ENCODE assay signal across 8 mouse cellular contexts in the genomic region with DNA sequence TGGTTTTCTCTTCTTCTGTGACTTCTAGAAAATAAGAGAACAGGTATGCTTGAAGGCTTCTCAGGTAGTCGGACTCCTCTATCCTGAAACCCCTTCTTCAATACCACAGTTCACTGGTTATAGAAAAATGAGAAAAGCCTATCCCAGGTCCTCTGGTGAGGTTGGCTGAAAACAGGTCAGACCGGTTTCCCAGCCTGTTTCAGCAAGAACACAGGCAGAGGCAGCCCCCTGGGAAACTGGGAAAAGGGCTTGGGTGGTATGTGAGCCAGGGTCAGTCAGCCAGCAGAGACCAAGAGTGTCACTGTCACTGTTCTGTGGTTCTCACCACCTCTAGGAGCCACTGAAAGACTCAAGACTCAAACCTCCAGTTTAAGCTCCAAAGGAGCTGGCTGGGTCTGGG. TPM values are rescaled to one million over a fixed set of nuclear protein-coding genes. Genes with fewer than 3 reads are reported as not detected.
DNase-seq lines count a peak whose midpoint lies in the region; ATAC-seq lines count a peak whose summit lies in the region.
"Had no signal": no experiment of that assay in that cellular context is flagged by ENCODE, and none has a peak within 500 bp of the region (broad histone marks: within the 10 kb centered on the region; RNA-seq: fewer than 3 reads in every experiment).

No protein-coding gene starts in this region.

- peak overlapping the region; percentile 35; the same call in 1 of the 2 replicates for H3K27ac ChIP-seq in neural tube, embryonic 13.5 days (replicated peaks)
- no peak overlapping the region for H3K27ac ChIP-seq in neural tube, embryonic 15.5 days (replicated peaks)
- H3K27ac ChIP-seq in hindbrain, embryonic 16.5 days (ENCODE audit: low read depth, low read length): peak overlapping the region; percentile 39; the same call in 1 of the 2 replicates
- peak overlapping the region; percentile 80 for H3K27ac ChIP-seq in stomach, embryonic 15.5 days

- 0 out of 2 replicates have a peak overlapping the region, but pooled peaks have one; percentile 8 for H3K4me3 ChIP-seq in neural tube, embryonic 13.5 days
- no peak overlapping the region for H3K4me3 ChIP-seq in neural tube, embryonic 15.5 days (replicated peaks)
- no peak overlapping the region for H3K4me3 ChIP-seq in hindbrain, embryonic 16.5 days (ENCODE audit: low read length)
- peak overlapping the region; percentile 9; the same call in 1 of the 2 replicates for H3K4me3 ChIP-seq in stomach, embryonic 15.5 days (replicated peaks)

- no peaks in the 10 kb centered on the region for H3K27me3 ChIP-seq in neural tube, embryonic 13.5 days
- H3K27me3 ChIP-seq in neural tube, embryonic 15.5 days (replicated peaks): no peaks in the 10 kb centered on the region
- H3K27me3 ChIP-seq in hindbrain, embryonic 16.5 days (replicated peaks; ENCODE audit: control insufficient read depth, insufficient read depth, low read length): no peaks in the 10 kb centered on the region
- H3K27me3 ChIP-seq in stomach, embryonic 15.5 days (replicated peaks): no peaks in the 10 kb centered on the region

- H3K9me3 ChIP-seq in neural tube, embryonic 13.5 days: no peaks in the 10 kb centered on the region
- no peaks in the 10 kb centered on the region for H3K9me3 ChIP-seq in neural tube, embryonic 15.5 days (replicated peaks)
- H3K9me3 ChIP-seq in hindbrain, embryonic 16.5 days (ENCODE audit: control insufficient read depth, low read length): no peaks in the 10 kb centered on the region
- H3K9me3 ChIP-seq in stomach, embryonic 15.5 days: no peaks in the 10 kb centered on the region

- 68% methylated on average over 2 of the region's 2 CpGs for WGBS in neural tube, embryonic 13.5 days
- 52% methylated on average over 2 of the region's 2 CpGs for WGBS in neural tube, embryonic 15.5 days
- 61% methylated on average over 2 of the region's 2 CpGs for whole genome bisulfite sequencing in hindbrain, embryonic 16.5 days
- 32% methylated on average over 2 of the region's 2 CpGs for WGBS in stomach, embryonic 15.5 days

- H3K4me1 ChIP-seq in neural tube, embryonic 13.5 days (replicated peaks): peaks cover 37% of the 10 kb centered on the region
- H3K4me1 ChIP-seq in neural tube, embryonic 15.5 days: peaks cover 32% of the 10 kb centered on the region
- peaks cover 14% of the 10 kb centered on the region for H3K4me1 ChIP-seq in hindbrain, embryonic 16.5 days (ENCODE audit: control insufficient read depth, insufficient read depth, low read depth, low read length)
- H3K4me1 ChIP-seq in stomach, embryonic 15.5 days: peaks cover 16% of the 10 kb centered on the region

- no peak for ATAC-seq in neural tube, embryonic 13.5 days (ENCODE audit: low read depth)
- ATAC-seq in neural tube, embryonic 15.5 days (ENCODE audit: low FRiP score): no peak
- no peak for ATAC-seq in hindbrain, embryonic 16.5 days
- ATAC-seq in stomach, embryonic 15.5 days (ENCODE audit: insufficient read depth, low FRiP score, low read depth): peak; percentile 40

- H3K4me2 ChIP-seq in neural tube, embryonic 13.5 days: peak overlapping the region; percentile 91; the same call in 1 of the 2 replicates
- no peak overlapping the region for H3K4me2 ChIP-seq in neural tube, embryonic 15.5 days
- H3K4me2 ChIP-seq in hindbrain, embryonic 16.5 days (ENCODE audit: low read length): no peak overlapping the region
- H3K4me2 ChIP-seq in stomach, embryonic 15.5 days: peak overlapping the region; percentile 0; the same call in 1 of the 2 replicates

- peak overlapping the region; percentile 26; the same call in 1 of the 2 replicates for H3K9ac ChIP-seq in neural tube, embryonic 13.5 days
- H3K9ac ChIP-seq in neural tube, embryonic 15.5 days (replicated peaks): no peak overlapping the region
- no peak overlapping the region for H3K9ac ChIP-seq in hindbrain, embryonic 16.5 days (ENCODE audit: low read depth, low read length)
- no peak overlapping the region for H3K9ac ChIP-seq in stomach, embryonic 15.5 days

- DNase-seq in kidney, postnatal 25 days: peak; percentile 63 to 77
- DNase-seq in ovary, postnatal 14 days (ENCODE audit: low spot score): no peak
- DNase-seq in adrenal gland, adult 2 months: no peak

- peaks cover 65% of the 10 kb centered on the region for H3K36me3 ChIP-seq in neural tube, embryonic 13.5 days
- peaks cover 39% of the 10 kb centered on the region for H3K36me3 ChIP-seq in neural tube, embryonic 15.5 days
- peaks cover 26% of the 10 kb centered on the region for H3K36me3 ChIP-seq in hindbrain, embryonic 16.5 days (ENCODE audit: control insufficient read depth, insufficient read depth, low read length)
- H3K36me3 ChIP-seq in stomach, embryonic 15.5 days: peaks cover 33% of the 10 kb centered on the region

RNA-seq across cellular contexts. Expression of a gene that starts 3.5 kb away (rescaled TPM):
- polyA plus RNA-seq in neural tube, embryonic 13.5 days (2015; fragmentation: Nextera tagmentation; extraction: Ambion mirVana): 1,745 and 1,831 TPM in 2 replicates
- polyA plus RNA-seq in neural tube, embryonic 15.5 days (2015; fragmentation: Nextera tagmentation; extraction: Ambion mirVana): 1,442 and 1,675 TPM in 2 replicates
- polyA plus RNA-seq in hindbrain, embryonic 16.5 days (2015; fragmentation: Nextera tagmentation; extraction: Ambion mirVana): 1,546 and 1,575 TPM in 2 replicates
- polyA plus RNA-seq in stomach, embryonic 15.5 days (2015; fragmentation: Nextera tagmentation; extraction: Ambion mirVana): 490 and 533 TPM in 2 replicates
- total RNA-seq in adrenal gland, adult 2 months (2021): 10 to 100 TPM; 39.8 to 46.4 TPM
- polyA plus RNA-seq in adrenal gland, adult 2 months (2012; rRNA removed): 48.8 and 67.4 TPM in 2 replicates

RNA-seq across cellular contexts. Expression of a gene that starts 25.6 kb away (rescaled TPM):
- 116 and 120 TPM in 2 replicates for polyA plus RNA-seq in neural tube, embryonic 13.5 days (2015; fragmentation: Nextera tagmentation; extraction: Ambion mirVana)
- 77.8 and 119 TPM in 2 replicates for polyA plus RNA-seq in neural tube, embryonic 15.5 days (2015; fragmentation: Nextera tagmentation; extraction: Ambion mirVana)
- 80.5 and 90.0 TPM in 2 replicates for polyA plus RNA-seq in hindbrain, embryonic 16.5 days (2015; fragmentation: Nextera tagmentation; extraction: Ambion mirVana)
- 197 and 200 TPM in 2 replicates for polyA plus RNA-seq in stomach, embryonic 15.5 days (2015; fragmentation: Nextera tagmentation; extraction: Ambion mirVana)
- 10 to 100 TPM; 44.4 to 53.9 TPM for total RNA-seq in adrenal gland, adult 2 months (2021)
- polyA plus RNA-seq in adrenal gland, adult 2 months (2012; rRNA removed): 17.2 and 18.4 TPM in 2 replicates

RNA-seq across cellular contexts. Expression of a gene that starts 25.9 kb away (rescaled TPM):
- not detected in 2 replicates for polyA plus RNA-seq in neural tube, embryonic 13.5 days (2015; fragmentation: Nextera tagmentation; extraction: Ambion mirVana)
- 0.38 and 0.93 TPM in 2 replicates for polyA plus RNA-seq in neural tube, embryonic 15.5 days (2015; fragmentation: Nextera tagmentation; extraction: Ambion mirVana)
- polyA plus RNA-seq in hindbrain, embryonic 16.5 days (2015; fragmentation: Nextera tagmentation; extraction: Ambion mirVana): 0.81 and 1.4 TPM in 2 replicates
- 0.26 TPM in 1 of 2 replicates, not detected in the other for polyA plus RNA-seq in stomach, embryonic 15.5 days (2015; fragmentation: Nextera tagmentation; extraction: Ambion mirVana)
- not detected for total RNA-seq in adrenal gland, adult 2 months (2021)
- 1.0 and 2.1 TPM in 2 replicates for polyA plus RNA-seq in adrenal gland, adult 2 months (2012; rRNA removed)
- total RNA-seq: left cerebral cortex, postnatal 25 days had no signal

RNA-seq across cellular contexts. Expression of a gene that starts 26.1 kb away (rescaled TPM):
- polyA plus RNA-seq in neural tube, embryonic 13.5 days (2015; fragmentation: Nextera tagmentation; extraction: Ambion mirVana): not detected in 2 replicates
- polyA plus RNA-seq in neural tube, embryonic 15.5 days (2015; fragmentation: Nextera tagmentation; extraction: Ambion mirVana): 0.19 and 0.27 TPM in 2 replicates
- 0.72 and 0.79 TPM in 2 replicates for polyA plus RNA-seq in hindbrain, embryonic 16.5 days (2015; fragmentation: Nextera tagmentation; extraction: Ambion mirVana)
- polyA plus RNA-seq in stomach, embryonic 15.5 days (2015; fragmentation: Nextera tagmentation; extraction: Ambion mirVana): not detected in 2 replicates
- total RNA-seq in adrenal gland, adult 2 months (2021): not detected
- not detected in 2 replicates for polyA plus RNA-seq in adrenal gland, adult 2 months (2012; rRNA removed)

RNA-seq across cellular contexts. Expression of a gene that starts 55.5 kb away (rescaled TPM):
- 34.8 and 38.1 TPM in 2 replicates for polyA plus RNA-seq in neural tube, embryonic 13.5 days (2015; fragmentation: Nextera tagmentation; extraction: Ambion mirVana)
- 32.7 and 34.0 TPM in 2 replicates for polyA plus RNA-seq in neural tube, embryonic 15.5 days (2015; fragmentation: Nextera tagmentation; extraction: Ambion mirVana)
- polyA plus RNA-seq in hindbrain, embryonic 16.5 days (2015; fragmentation: Nextera tagmentation; extraction: Ambion mirVana): 34.6 and 37.4 TPM in 2 replicates
- 24.4 and 27.0 TPM in 2 replicates for polyA plus RNA-seq in stomach, embryonic 15.5 days (2015; fragmentation: Nextera tagmentation; extraction: Ambion mirVana)
- 10 to 100 TPM; 72.1 to 72.4 TPM for total RNA-seq in adrenal gland, adult 2 months (2021)
- polyA plus RNA-seq in adrenal gland, adult 2 months (2012; rRNA removed): 15.1 and 18.8 TPM in 2 replicates

Comparison
In these comparisons a context has a peak if more than half of its experiments do, and no peak if none do; other contexts are left out.
1. H3K4me2 ChIP-seq: peak in neural tube, embryonic 13.5 days (single experiment) and stomach, embryonic 15.5 days (single experiment); none in neural tube, embryonic 15.5 days (single experiment) and hindbrain, embryonic 16.5 days (single experiment).
2. H3K4me3 ChIP-seq: peak in neural tube, embryonic 13.5 days (single experiment) and stomach, embryonic 15.5 days (single experiment); none in neural tube, embryonic 15.5 days (single experiment) and hindbrain, embryonic 16.5 days (single experiment).
3. DNase-seq: peak in kidney, postnatal 25 days (2 of 2); none in ovary, postnatal 14 days (single experiment) and adrenal gland, adult 2 months (single experiment).